8 mouse cellular contexts compared by ENCODE assay signal in the genomic region with DNA sequence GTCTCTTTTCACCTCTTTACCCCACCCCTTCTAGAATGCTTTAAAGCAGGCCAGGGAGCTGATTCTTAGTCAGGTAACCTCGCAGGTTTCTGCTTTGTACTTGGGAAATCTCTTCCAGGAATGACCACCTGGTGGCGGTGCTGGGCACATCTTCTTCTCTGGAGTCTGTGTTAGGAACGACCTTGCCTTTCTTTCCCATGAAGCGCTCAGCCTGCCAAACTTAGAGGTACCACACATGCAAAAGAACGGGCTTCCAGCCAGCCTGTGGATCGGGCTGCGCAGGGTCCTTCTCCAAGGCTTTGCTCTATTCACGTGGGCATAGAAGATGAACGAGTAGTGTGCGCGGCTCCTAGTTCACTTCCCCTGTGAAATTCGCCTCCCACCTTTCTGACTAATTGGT.
A peak's percentile ranks its signal among the peaks of the same experiment; 100 is the strongest.
DNase-seq lines count a peak whose midpoint lies in the region; ATAC-seq lines count a peak whose summit lies in the region.

No protein-coding gene starts in this region.

- no peaks in the 10 kb centered on the region for H3K36me3 ChIP-seq in liver, embryonic 12.5 days
- no peaks in the 10 kb centered on the region for H3K36me3 ChIP-seq in kidney, embryonic 16.5 days (ENCODE audit: insufficient read depth, low read length)
- H3K36me3 ChIP-seq in limb, embryonic 12.5 days = no peaks in the 10 kb centered on the region

- ATAC-seq in liver, embryonic 12.5 days = no peak
- ATAC-seq in kidney, embryonic 16.5 days (ENCODE audit: low FRiP score, low TSS enrichment) = peak; percentile 82; the same call in 1 of the 2 replicates
- 0 out of 2 replicates have a peak, but pooled peaks have one; percentile 26 for ATAC-seq in limb, embryonic 12.5 days (ENCODE audit: insufficient number of reproducible peaks, insufficient read depth, low FRiP score, low TSS enrichment, low read depth)

- no peak overlapping the region for H3K4me2 ChIP-seq in liver, embryonic 12.5 days
- H3K4me2 ChIP-seq in kidney, embryonic 16.5 days (replicated peaks; ENCODE audit: low read depth, low read length) = peak overlapping the region; percentile 32; the same call in 1 of the 2 replicates
- no peak overlapping the region for H3K4me2 ChIP-seq in limb, embryonic 12.5 days

- H3K27ac ChIP-seq in liver, embryonic 12.5 days = no peak overlapping the region
- no peak overlapping the region for H3K27ac ChIP-seq in kidney, embryonic 16.5 days (ENCODE audit: low read length)
- no peak overlapping the region for H3K27ac ChIP-seq in limb, embryonic 12.5 days

- no peak overlapping the region for H3K4me3 ChIP-seq in liver, embryonic 12.5 days
- no peak overlapping the region for H3K4me3 ChIP-seq in kidney, embryonic 16.5 days (ENCODE audit: low read length)
- no peak overlapping the region for H3K4me3 ChIP-seq in limb, embryonic 12.5 days (replicated peaks)

- H3K27me3 ChIP-seq in liver, embryonic 12.5 days (replicated peaks) = no peaks in the 10 kb centered on the region
- no peaks in the 10 kb centered on the region for H3K27me3 ChIP-seq in kidney, embryonic 16.5 days (ENCODE audit: insufficient read depth, low read length)
- H3K27me3 ChIP-seq in limb, embryonic 12.5 days = no peaks in the 10 kb centered on the region

- H3K4me1 ChIP-seq in liver, embryonic 12.5 days = no peaks in the 10 kb centered on the region
- H3K4me1 ChIP-seq in kidney, embryonic 16.5 days (ENCODE audit: insufficient read depth, low read length) = no peaks in the 10 kb centered on the region
- H3K4me1 ChIP-seq in limb, embryonic 12.5 days (replicated peaks) = no peaks in the 10 kb centered on the region

- H3K9ac ChIP-seq in liver, embryonic 12.5 days = no peak overlapping the region
- no peak overlapping the region for H3K9ac ChIP-seq in kidney, embryonic 16.5 days (replicated peaks; ENCODE audit: low read length)
- H3K9ac ChIP-seq in limb, embryonic 12.5 days (replicated peaks) = no peak overlapping the region

- DNase-seq in liver = peak; percentile 30
- peak; percentile 89 to 90 for DNase-seq in cerebellum, postnatal 10 days
- DNase-seq in frontal cortex, postnatal 10 days (ENCODE audit: low spot score in 2 of 2) = peak; percentile 53 to 73
- peak; percentile 59 for DNase-seq in ovary, postnatal 36 days (ENCODE audit: low spot score)
- DNase-seq in spleen, adult 12 weeks (ENCODE audit: low spot score) = no peak

- no peaks in the 10 kb centered on the region for H3K9me3 ChIP-seq in liver, embryonic 12.5 days (replicated peaks)
- H3K9me3 ChIP-seq in kidney, embryonic 16.5 days (ENCODE audit: low read length) = no peaks in the 10 kb centered on the region
- H3K9me3 ChIP-seq in limb, embryonic 12.5 days = no peaks in the 10 kb centered on the region

- 35% methylated on average over 12 of the region's 12 CpGs for WGBS in liver, embryonic 12.5 days (ENCODE audit: insufficient replicate concordance)
- 32% methylated on average over 12 of the region's 12 CpGs for WGBS in kidney, embryonic 16.5 days
- WGBS in limb, embryonic 12.5 days = 35% methylated on average over 12 of the region's 12 CpGs
